Mouse (Mus musculus): ENCODE measurements around the gene Fbln7.

DNA sequence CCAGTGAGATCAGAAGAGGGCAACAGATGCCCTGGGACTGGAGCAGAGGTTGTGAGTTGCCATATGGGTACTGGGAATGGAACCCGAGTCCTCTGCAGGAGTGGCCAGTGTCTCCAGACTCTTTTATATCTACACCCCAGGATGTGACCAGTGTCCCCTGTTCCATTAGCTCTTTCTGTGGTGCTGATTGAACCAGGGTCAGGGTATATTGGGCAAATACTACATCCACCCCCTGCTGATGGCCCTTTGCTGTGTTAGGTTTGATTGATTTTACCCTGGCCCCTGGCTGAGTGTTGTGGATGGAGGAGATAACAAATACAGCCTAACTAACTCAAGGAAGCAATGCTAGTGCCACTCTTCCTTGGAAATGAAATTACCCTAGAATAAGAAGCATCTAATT, 46.5 kb upstream of the Fbln7 start:
- TF ChIP-seq CTCF (IDR thresholded peaks at IDR 0.05; ENCODE audit: low read depth, low read length) (no peak), POLR2A (IDR thresholded peaks at IDR 0.05; ENCODE audit: borderline replicate concordance, low read depth, low read length) (no peak)

Data from bone marrow macrophage, adult 2 months (primary cell).